9 mouse cellular contexts compared by ENCODE assay signal in genomic region chr14:51930824-51931223, GRCm38 (mm10). TPM values are rescaled to one million over a fixed set of nuclear protein-coding genes. Genes with fewer than 3 reads are reported as not detected.
DNase-seq lines count a peak whose midpoint lies in the region; ATAC-seq and TF ChIP-seq lines count a peak whose summit lies in the region.
"Had no signal": no experiment of that assay in that cellular context is flagged by ENCODE, and none has a peak within 500 bp of the region (broad histone marks: within the 10 kb centered on the region; RNA-seq: fewer than 3 reads in every experiment).

No protein-coding gene starts in this region.

- DNase-seq in ES-E14 (ENCODE audit: low read depth, low spot score): peak; percentile 57
- peak; percentile 78 for DNase-seq in heart, postnatal 4 days
- DNase-seq in layer of hippocampus, adult 18-20 months (ENCODE audit: low spot score in 2 of 2): peak; percentile 25 to 82
- DNase-seq in retina, embryonic 14.5 days (ENCODE audit: low spot score): peak; percentile 78
- no peak for DNase-seq in spleen, postnatal 14 days (ENCODE audit: low spot score in 2 of 2)

- H3K9me3 ChIP-seq in ES-E14 (ENCODE audit: control insufficient read depth, insufficient read depth, low read depth, low read length): no peaks in the 10 kb centered on the region
- no peaks in the 10 kb centered on the region for H3K9me3 ChIP-seq in forebrain, embryonic 15.5 days
- no peaks in the 10 kb centered on the region for H3K9me3 ChIP-seq in lung, embryonic 16.5 days (ENCODE audit: control insufficient read depth, low read length)

- H3K9ac ChIP-seq in ES-E14 (ENCODE audit: insufficient read depth, low read depth, low read length, poor library complexity, severe bottlenecking): no peak overlapping the region
- no peak overlapping the region for H3K9ac ChIP-seq in forebrain, embryonic 15.5 days (replicated peaks)
- H3K9ac ChIP-seq in lung, embryonic 16.5 days (ENCODE audit: low read length): no peak overlapping the region

- H3K4me2 ChIP-seq in forebrain, embryonic 15.5 days (replicated peaks): no peak overlapping the region
- no peak overlapping the region for H3K4me2 ChIP-seq in lung, embryonic 16.5 days (ENCODE audit: low read depth, low read length)

- in situ Hi-C loops in ES-E14 (cut with MboI; ENCODE audit: low sequenced_read_pairs in 2 of 2, unreplicated experiment in 2 of 2): no loop called here

- H3K36me3 ChIP-seq in ES-E14 (ENCODE audit: control insufficient read depth, insufficient read depth, low read length, poor library complexity, severe bottlenecking): no peaks in the 10 kb centered on the region
- no peaks in the 10 kb centered on the region for H3K36me3 ChIP-seq in forebrain, embryonic 15.5 days
- H3K36me3 ChIP-seq in lung, embryonic 16.5 days (ENCODE audit: control insufficient read depth, insufficient read depth, low read length): no peaks in the 10 kb centered on the region

- 32% methylated on average over 5 of the region's 5 CpGs for WGBS in forebrain, embryonic 15.5 days
- WGBS in lung, embryonic 16.5 days: 32% methylated on average over 5 of the region's 5 CpGs

- H3K27me3 ChIP-seq in forebrain, embryonic 15.5 days: no peaks in the 10 kb centered on the region
- no peaks in the 10 kb centered on the region for H3K27me3 ChIP-seq in lung, embryonic 16.5 days (ENCODE audit: control insufficient read depth, insufficient read depth, low read depth, low read length)

- peak; percentile 72 for ATAC-seq in cerebellum, adult (ENCODE audit: insufficient number of reproducible peaks, low FRiP score, low TSS enrichment)
- ATAC-seq in forebrain, embryonic 15.5 days (replicated peaks): peak; percentile 87
- peak; percentile 75 for ATAC-seq in lung, embryonic 16.5 days (ENCODE audit: low read depth)

- no peak overlapping the region for H3K4me3 ChIP-seq in ES-E14 (ENCODE audit: insufficient read depth in 1 of 2, low read depth in 1 of 2, low read length in 2 of 2, poor library complexity in 1 of 2, severe bottlenecking in 1 of 2)
- no peak overlapping the region for H3K4me3 ChIP-seq in forebrain, embryonic 15.5 days
- no peak overlapping the region for H3K4me3 ChIP-seq in lung, embryonic 16.5 days (ENCODE audit: low read length)
- H3K4me3 ChIP-seq: erythroblast, embryonic 14.5 days had no signal

- no peak overlapping the region for H3K27ac ChIP-seq in ES-E14 (ENCODE audit: insufficient read depth, low read depth, low read length, poor library complexity, severe bottlenecking)
- no peak overlapping the region for H3K27ac ChIP-seq in forebrain, embryonic 15.5 days (replicated peaks)
- H3K27ac ChIP-seq in lung, embryonic 16.5 days (ENCODE audit: low read length): no peak overlapping the region; the same call in 1 of the 2 replicates

- no peaks in the 10 kb centered on the region for H3K4me1 ChIP-seq in ES-E14 (ENCODE audit: control insufficient read depth in 2 of 2, insufficient read depth in 2 of 2, low read length in 2 of 2, poor library complexity in 1 of 2)
- peaks cover 14% of the 10 kb centered on the region; the same call in 1 of the 2 replicates for H3K4me1 ChIP-seq in forebrain, embryonic 15.5 days
- peaks cover 21% of the 10 kb centered on the region for H3K4me1 ChIP-seq in lung, embryonic 16.5 days (replicated peaks; ENCODE audit: control insufficient read depth, insufficient read depth, low read length)

TF ChIP-seq in ES-E14, 5 proteins besides CTCF, POLR2A, EP300 and RAD21:
- no peak for TF ChIP-seq CHD2 (IDR thresholded peaks at IDR 0.05; ENCODE audit: low read depth, low read length)
- TF ChIP-seq ZC3H11A (IDR thresholded peaks at IDR 0.05; ENCODE audit: borderline replicate concordance, low read depth, low read length): 0 out of 2 replicates have a peak, but pooled peaks have one; percentile 11
- no peak for TF ChIP-seq HCFC1 (IDR thresholded peaks at IDR 0.05; ENCODE audit: borderline replicate concordance, insufficient read depth, low read length)
- TF ChIP-seq MAFK (IDR thresholded peaks at IDR 0.05; ENCODE audit: insufficient read depth, low read depth, low read length): no peak
- TF ChIP-seq ZNF384 (IDR thresholded peaks at IDR 0.05; ENCODE audit: low read depth, low read length): no peak

RNA-seq across cellular contexts. Expression of gene Rnase13, which starts 8.3 kb away (rescaled TPM):
- total RNA-seq in ES-E14 (2012; rRNA removed): not detected in 2 replicates
- polyA plus RNA-seq in forebrain, embryonic 15.5 days (2015; fragmentation: Nextera tagmentation; extraction: Ambion mirVana): not detected in 2 replicates
- not detected for total RNA-seq in heart, postnatal 4 days (2021)
- not detected for total RNA-seq in layer of hippocampus, adult 18-20 months (2021)
- polyA plus RNA-seq in lung, embryonic 16.5 days (2015; fragmentation: Nextera tagmentation; extraction: Ambion mirVana): not detected in 2 replicates
- polyA plus RNA-seq: erythroblast, embryonic 14.5 days had no signal

RNA-seq across cellular contexts. Expression of gene Tppp2, which starts 12.6 kb away (rescaled TPM):
- not detected in 2 replicates for total RNA-seq in ES-E14 (2012; rRNA removed)
- polyA plus RNA-seq in forebrain, embryonic 15.5 days (2015; fragmentation: Nextera tagmentation; extraction: Ambion mirVana): not detected in 2 replicates
- not detected for total RNA-seq in heart, postnatal 4 days (2021)
- total RNA-seq in layer of hippocampus, adult 18-20 months (2021): not detected
- polyA plus RNA-seq in lung, embryonic 16.5 days (2015; fragmentation: Nextera tagmentation; extraction: Ambion mirVana): not detected in 2 replicates
- polyA plus RNA-seq: erythroblast, embryonic 14.5 days had no signal

RNA-seq across cellular contexts. Expression of gene Ndrg2, which starts 16.9 kb away (rescaled TPM):
- 5.7 and 16.6 TPM in 2 replicates for total RNA-seq in ES-E14 (2012; rRNA removed)
- 152 TPM in 2 replicates for polyA plus RNA-seq in forebrain, embryonic 15.5 days (2015; fragmentation: Nextera tagmentation; extraction: Ambion mirVana)
- total RNA-seq in heart, postnatal 4 days (2021): 100 to 1,000 TPM; 452 to 471 TPM
- 1,000 to 10,000 TPM in 1 of 2 experiments, 100 to 1,000 TPM in 1; 922 to 1,028 TPM for total RNA-seq in layer of hippocampus, adult 18-20 months (2021)
- 93.3 and 109 TPM in 2 replicates for polyA plus RNA-seq in lung, embryonic 16.5 days (2015; fragmentation: Nextera tagmentation; extraction: Ambion mirVana)

RNA-seq across cellular contexts. Expression of gene Slc39a2, which starts 38.1 kb away (rescaled TPM):
- 0.49 and 0.74 TPM in 2 replicates for total RNA-seq in ES-E14 (2012; rRNA removed)
- polyA plus RNA-seq in forebrain, embryonic 15.5 days (2015; fragmentation: Nextera tagmentation; extraction: Ambion mirVana): 1.8 and 1.9 TPM in 2 replicates
- under 1 TPM; 0.29 to 0.48 TPM for total RNA-seq in heart, postnatal 4 days (2021)
- total RNA-seq in layer of hippocampus, adult 18-20 months (2021): 1 to 10 TPM; 6.7 to 8.0 TPM
- 0.25 and 0.43 TPM in 2 replicates for polyA plus RNA-seq in lung, embryonic 16.5 days (2015; fragmentation: Nextera tagmentation; extraction: Ambion mirVana)
- polyA plus RNA-seq: erythroblast, embryonic 14.5 days had no signal

RNA-seq across cellular contexts. Expression of gene Mettl17, which starts 46.2 kb away (rescaled TPM):
- 19.7 and 40.1 TPM in 2 replicates for total RNA-seq in ES-E14 (2012; rRNA removed)
- polyA plus RNA-seq in forebrain, embryonic 15.5 days (2015; fragmentation: Nextera tagmentation; extraction: Ambion mirVana): 85.5 and 85.7 TPM in 2 replicates
- total RNA-seq in heart, postnatal 4 days (2021): 10 to 100 TPM; 17.9 to 25.7 TPM
- total RNA-seq in layer of hippocampus, adult 18-20 months (2021): 10 to 100 TPM; 29.0 to 43.2 TPM
- 33.5 and 40.4 TPM in 2 replicates for polyA plus RNA-seq in lung, embryonic 16.5 days (2015; fragmentation: Nextera tagmentation; extraction: Ambion mirVana)

Comparison
In these comparisons a context has a peak if more than half of its experiments do, and no peak if none do; other contexts are left out.
1. DNase-seq: peak in ES-E14 (single experiment), heart, postnatal 4 days (single experiment), layer of hippocampus, adult 18-20 months (2 of 2) and retina, embryonic 14.5 days (single experiment); none in spleen, postnatal 14 days (0 of 2).
2. RNA of gene Ndrg2, which starts 16.9 kb away (total RNA-seq): 922 to 1,028 TPM in layer of hippocampus, adult 18-20 months and 452 to 471 TPM in heart, postnatal 4 days; 5.7 to 16.6 TPM in ES-E14; every median in the first group is over 10 times any median in the second.
3. Peak in every context shown above with its lines, with median percentiles within 50 percentile points of each other: ATAC-seq.